Mouse (Mus musculus) neutrophil, adult 83 days (primary cell): ENCODE results near the gene Yaf2. TPM values are rescaled to one million over a fixed set of nuclear protein-coding genes. Genes with fewer than 3 reads are reported as not detected.

ENCODE experiments used
- total RNA-seq, 2 experiments: library from RNA; stranded (reverse); gene quantifications; one replicate each; pipeline ENCODE4 v1.2.4; 2023

Gene Yaf2
- 10 to 100 TPM; 20.6 to 20.8 TPM for total RNA-seq

DNA sequence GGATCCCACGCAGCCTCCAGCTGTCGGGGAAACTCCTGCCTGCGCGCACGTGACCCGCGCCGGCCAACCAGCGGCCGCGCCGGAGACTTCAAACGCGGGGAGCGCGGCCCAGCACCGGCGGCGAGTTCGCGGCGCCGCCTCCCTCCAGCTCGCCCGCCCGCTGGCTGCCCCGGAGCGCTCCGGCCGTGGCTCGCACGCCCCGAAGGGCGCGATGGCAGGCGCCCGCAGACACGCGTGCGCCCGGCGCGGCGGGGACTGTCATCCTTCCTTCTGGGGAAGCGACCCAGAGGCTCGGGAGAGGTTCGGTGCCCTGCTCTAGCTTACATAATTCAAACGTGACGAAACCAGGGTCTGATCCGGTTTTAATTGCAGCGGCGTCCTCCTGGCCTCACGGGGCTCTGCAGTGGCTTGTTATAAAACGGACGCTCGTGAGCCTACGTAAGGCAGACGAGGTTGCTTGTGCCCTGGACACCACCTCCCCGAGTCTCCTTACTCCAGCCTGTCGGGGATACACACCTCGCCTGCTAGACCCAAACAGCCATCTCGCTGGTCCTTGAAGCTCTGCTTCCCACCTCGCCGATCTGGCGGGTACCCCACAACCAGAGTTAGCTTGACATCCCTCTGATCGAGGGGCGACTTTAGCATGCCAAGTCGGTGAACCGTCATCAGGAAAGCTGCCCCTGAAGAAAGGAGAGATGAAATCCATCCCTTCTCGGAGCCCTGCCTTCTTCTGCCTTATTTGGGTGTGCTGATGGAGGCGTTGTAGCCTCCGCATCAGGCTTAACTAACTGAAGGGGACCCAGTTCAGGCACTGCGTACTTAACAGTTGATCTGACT, at the start of gene Yaf2:
Gene Yaf2 (minus strand): TSS at position 11 of the 837 bp plus-strand sequence.

DNA sequence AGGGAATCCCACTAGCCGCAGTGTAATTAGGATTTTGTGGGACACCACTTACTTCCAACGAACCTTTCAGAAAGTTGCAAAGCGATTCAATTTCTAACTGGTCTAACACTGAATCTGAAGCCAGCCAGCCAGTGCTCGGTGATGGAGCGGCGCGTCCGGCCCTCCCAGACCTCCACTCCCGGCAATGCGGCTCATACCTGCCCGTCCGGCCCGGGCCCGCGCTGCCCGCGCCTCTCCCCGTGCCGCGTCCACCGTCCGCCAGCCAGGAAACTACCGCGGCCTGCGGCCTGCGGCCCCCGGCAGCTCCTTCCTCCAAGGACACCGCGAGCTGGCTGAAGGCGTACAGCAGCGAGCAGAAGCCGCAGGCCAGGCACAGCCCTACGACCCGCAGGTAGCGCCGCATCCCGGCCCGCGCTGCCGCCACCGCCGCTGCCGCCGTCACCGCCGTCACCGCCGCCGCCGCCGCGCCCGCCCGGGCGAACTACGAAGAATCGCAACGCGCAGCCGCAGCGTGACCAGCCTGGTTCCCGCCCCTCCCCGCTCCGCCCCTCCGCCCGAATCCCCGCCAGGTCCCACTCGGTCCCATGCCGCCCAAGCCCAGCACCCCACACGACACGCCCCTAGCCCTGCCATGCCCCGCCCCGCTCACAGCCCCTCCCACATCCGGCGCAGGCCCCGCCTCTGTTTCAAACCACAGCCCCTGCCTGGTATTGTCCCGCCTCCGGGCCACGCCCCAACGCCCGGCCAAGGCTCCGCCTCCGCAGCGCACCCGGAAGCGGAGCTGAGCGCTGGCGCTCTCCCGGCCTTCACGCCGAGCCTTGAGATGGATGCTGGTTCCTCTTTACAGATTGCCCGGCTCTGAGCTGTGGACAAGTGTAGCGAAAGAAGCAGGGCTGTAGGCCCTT, 61.8 kb downstream of the Yaf2 start, which contains the start of gene Gxylt1:
Gene Gxylt1 (minus strand): TSS at position 501 of the 905 bp plus-strand sequence.

Other genes starting within 250 kb of the Yaf2 start
- gene Gxylt1, start 61.8 kb downstream of the Yaf2 start, total RNA-seq, result 10 to 100 TPM; 29.5 to 30.3 TPM
- gene Zcrb1, start 61.4 kb upstream of the Yaf2 start, total RNA-seq, result 10 to 100 TPM; 37.1 to 37.8 TPM
- gene Pphln1, start 61.4 kb upstream of the Yaf2 start, total RNA-seq, result 10 to 100 TPM; 38.8 to 41.0 TPM